Mouse (Mus musculus) adrenal gland, adult 10 weeks (tissue): Measurements from ENCODE around the gene Defb19. TPM values are rescaled to one million over a fixed set of nuclear protein-coding genes. Genes with fewer than 3 reads are reported as not detected.

Experiments
- polyA plus RNA-seq: library from polyadenylated mRNA; stranded (reverse); fragments of 350-450 nt; fragmentation: Illumina TruSeq; extraction: RNeasy Lipid Tissue Mini Kit (QIAGEN cat#74804); gene quantifications from one replicate; pipeline ENCODE4 v1.2.3, GENCODE M21; 2014; ENCODE audit warnings: low read depth, low replicate concordance

Defb19 gene
- not detected for polyA plus RNA-seq

GRCm38 (mm10) chr2:152580107-152580506, at the start of gene Defb19:
Gene Defb19 (minus strand): TSS chr2:152580312.

GRCm38 (mm10) chr2:152626774-152627591, 46.9 kb upstream of the Defb19 start, which contains the start of gene Rem1:
Gene Rem1 (plus strand): TSS chr2:152626951.

GRCm38 (mm10) chr2:152622953-152623352, 42.8 kb upstream of the Defb19 start, which contains the start of gene Defb25:
Gene Defb25 (minus strand): TSS chr2:152623053.

GRCm38 (mm10) chr2:152604057-152604456, 23.9 kb upstream of the Defb19 start, which contains the start of gene Defb36:
Gene Defb36 (plus strand): TSS chr2:152604327.

GRCm38 (mm10) chr2:152599299-152599698, 19.2 kb upstream of the Defb19 start, which contains the start of gene Defb45:
Gene Defb45 (minus strand): TSS chr2:152599399.

GRCm38 (mm10) chr2:152572114-152572794, 7.9 kb downstream of the Defb19 start, which contains the start of gene Defb21:
Gene Defb21 (plus strand): TSS chr2:152572744.

GRCm38 (mm10) chr2:152569038-152569437, 11.1 kb downstream of the Defb19 start, which contains the start of gene Gm17416:
Gene Gm17416 (plus strand): TSS chr2:152569338.

GRCm38 (mm10) chr2:152539944-152540710, 40.0 kb downstream of the Defb19 start, which contains the start of gene Defb29:
Gene Defb29 (minus strand): TSS chr2:152540098.

Other genes starting within 250 kb of the Defb19 start
- gene Rbck1, start 247.7 kb downstream of the Defb19 start, polyA plus RNA-seq: 1.0 TPM
- 0.35 TPM for gene Trib3, start 236.3 kb downstream of the Defb19 start, polyA plus RNA-seq
- gene Nrsn2, start 203.7 kb downstream of the Defb19 start, polyA plus RNA-seq: 2.0 TPM
- 0.58 TPM for gene Sox12, start 182.2 kb downstream of the Defb19 start, polyA plus RNA-seq
- gene Zcchc3, start 165.3 kb downstream of the Defb19 start, polyA plus RNA-seq: 3.8 TPM
- gene 6820408C15Rik, start 164.7 kb downstream of the Defb19 start, polyA plus RNA-seq: not detected
- not detected for gene Defb23, start 115.7 kb downstream of the Defb19 start, polyA plus RNA-seq
- 1.7 TPM for gene Defb20, start 103.2 kb downstream of the Defb19 start, polyA plus RNA-seq
- not detected for gene Defb22, start 90.2 kb downstream of the Defb19 start, polyA plus RNA-seq
- not detected for gene Defb26, start 68.6 kb downstream of the Defb19 start, polyA plus RNA-seq
- not detected for gene Defb28, start 62.1 kb downstream of the Defb19 start, polyA plus RNA-seq
- gene Defb29, start 40.2 kb downstream of the Defb19 start, polyA plus RNA-seq: not detected
- gene Gm17416, start 11.0 kb downstream of the Defb19 start, polyA plus RNA-seq: not detected
- not detected for gene Defb21, start 7.6 kb downstream of the Defb19 start, polyA plus RNA-seq
- gene Defb45, start 19.1 kb upstream of the Defb19 start, polyA plus RNA-seq: not detected
- gene Defb36, start 24.0 kb upstream of the Defb19 start, polyA plus RNA-seq: not detected
- gene Defb25, start 42.7 kb upstream of the Defb19 start, polyA plus RNA-seq: not detected
- 2.4 TPM for gene Rem1, start 46.6 kb upstream of the Defb19 start, polyA plus RNA-seq
- gene H13, start 89.1 kb upstream of the Defb19 start, polyA plus RNA-seq: 56.0 TPM
- gene Mcts2, start 106.7 kb upstream of the Defb19 start, polyA plus RNA-seq: 38.9 TPM
- 52.4 TPM for gene Id1, start 155.9 kb upstream of the Defb19 start, polyA plus RNA-seq
- not detected for gene Cox4i2, start 173.9 kb upstream of the Defb19 start, polyA plus RNA-seq